Mouse (Mus musculus) liver, postnatal 0 days (tissue): ENCODE measurements around the gene Krt90.

Experiments
- CTCF ChIP-seq: sonication (generic); IDR thresholded peaks from 2 replicates; pipeline ENCODE4 v1.5.1; 2016; ENCODE audit warnings: antibody characterized with exemption, low read depth
- EP300 ChIP-seq: IDR thresholded peaks from 2 replicates; pipeline ENCODE4 v1.6.1; 2016; ENCODE audit warnings: antibody characterized with exemption, low read depth, mild to moderate bottlenecking

DNA sequence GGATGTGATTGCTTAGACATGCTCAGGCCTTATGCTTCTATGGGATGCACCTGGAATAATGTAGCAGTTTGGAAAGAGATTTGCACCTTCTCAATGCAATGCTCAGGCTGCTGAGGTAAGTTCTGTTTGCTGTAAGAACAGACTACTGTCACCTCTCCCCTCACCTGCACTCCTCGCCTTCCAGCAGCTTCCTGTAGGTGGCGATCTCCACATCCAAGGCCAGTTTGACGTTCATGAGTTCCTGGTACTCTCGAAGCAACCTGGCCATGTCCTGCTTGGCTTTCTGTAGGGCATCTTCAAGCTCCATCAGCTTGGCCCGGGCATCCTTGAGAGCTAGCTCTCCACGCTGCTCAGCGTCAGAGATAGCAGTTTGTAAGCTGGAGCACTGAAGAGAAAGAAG lies 5.0 kb upstream of the Krt90 start:
- TF ChIP-seq CTCF (peak; percentile 42), EP300 (no peak)
